Mouse (Mus musculus): ENCODE measurements at regions not wholly inside any gene's neighbourhood (a gene's known extent, or its start where the extent isn't known, plus 50 kb on each side); places are given as distances from the start of the nearest gene placed in this dataset.

DNA sequence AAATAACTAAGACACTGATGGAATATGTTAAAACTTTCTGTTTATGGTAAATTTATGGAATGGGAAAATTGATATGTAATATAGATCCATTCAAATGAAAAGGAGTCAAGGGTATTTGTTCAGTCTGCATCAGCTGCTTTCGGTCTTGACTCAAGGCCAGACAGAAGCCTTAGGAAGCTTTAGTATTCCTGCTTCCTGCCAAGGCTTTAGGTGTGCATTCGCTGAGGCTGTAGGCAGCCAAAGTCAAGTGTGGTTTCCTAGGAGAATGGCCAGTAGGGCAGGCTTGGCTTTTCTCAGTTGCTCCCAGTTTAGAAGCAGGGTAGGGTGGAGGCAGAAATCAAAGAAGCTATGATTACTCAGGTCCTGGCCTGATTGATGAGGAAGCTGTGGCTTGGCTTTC lies 217.2 kb upstream of the B430305J03Rik start:
- Histone ChIP-seq H3K4me3 (no peak overlapping the region), H3K4me1 (no peaks in the 10 kb centered on the region), H3K36me3 (no peaks in the 10 kb centered on the region), H3K27ac (no peak overlapping the region), H3K27me3 (ENCODE audit: low read depth, poor library complexity, severe bottlenecking) (no peaks in the 10 kb centered on the region), H3K9me3 (replicated peaks) (no peaks in the 10 kb centered on the region)
- 91% methylated on average over 2 of the region's 2 CpGs for WGBS
- no peak for DNase-seq (ENCODE audit: low spot score)

- no peak overlapping the region for H3K4me3 ChIP-seq
- H3K27ac ChIP-seq = no peak overlapping the region
- no peak for DNase-seq (ENCODE audit: low spot score)
- whole genome bisulfite sequencing = 84% methylated on average over 3 of the region's 3 CpGs
- H3K27me3 ChIP-seq (ENCODE audit: low read depth, poor library complexity, severe bottlenecking) = no peaks in the 10 kb centered on the region
- H3K9me3 ChIP-seq (replicated peaks) = no peaks in the 10 kb centered on the region
- no peaks in the 10 kb centered on the region for H3K4me1 ChIP-seq
- H3K36me3 ChIP-seq = no peaks in the 10 kb centered on the region
These were observed 214.5 kb upstream of the B430305J03Rik start for GRCm38 (mm10) chr3:61580252-61580651.

DNA sequence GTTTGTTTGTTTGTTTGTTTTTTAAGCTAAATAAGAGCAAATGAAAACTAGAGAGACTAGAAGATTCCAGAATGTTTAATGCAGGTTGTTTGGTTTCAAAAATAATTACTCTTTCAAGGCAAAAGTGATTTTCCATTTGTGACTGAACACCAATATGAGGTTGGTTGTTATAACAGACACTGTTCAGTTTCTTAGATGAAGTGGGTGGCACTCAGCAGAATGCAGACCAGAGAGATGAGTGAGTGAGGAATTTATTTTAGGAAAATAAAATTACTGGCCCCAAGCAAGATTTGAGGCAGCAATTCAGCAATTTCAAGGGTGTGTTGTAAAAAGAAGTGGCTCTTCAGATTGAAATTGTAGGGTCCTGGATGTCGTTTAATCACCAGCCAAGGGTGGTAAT lies 171.4 kb upstream of the B430305J03Rik start:
- Histone ChIP-seq H3K27me3 (ENCODE audit: low read depth, poor library complexity, severe bottlenecking) (no peaks in the 10 kb centered on the region), H3K4me3 (no peak overlapping the region), H3K4me1 (no peaks in the 10 kb centered on the region), H3K27ac (no peak overlapping the region), H3K9me3 (replicated peaks) (no peaks in the 10 kb centered on the region), H3K36me3 (no peaks in the 10 kb centered on the region)
- no peak for DNase-seq (ENCODE audit: low spot score)
- 53% methylated on average over 1 of the region's 1 CpGs for WGBS

DNA sequence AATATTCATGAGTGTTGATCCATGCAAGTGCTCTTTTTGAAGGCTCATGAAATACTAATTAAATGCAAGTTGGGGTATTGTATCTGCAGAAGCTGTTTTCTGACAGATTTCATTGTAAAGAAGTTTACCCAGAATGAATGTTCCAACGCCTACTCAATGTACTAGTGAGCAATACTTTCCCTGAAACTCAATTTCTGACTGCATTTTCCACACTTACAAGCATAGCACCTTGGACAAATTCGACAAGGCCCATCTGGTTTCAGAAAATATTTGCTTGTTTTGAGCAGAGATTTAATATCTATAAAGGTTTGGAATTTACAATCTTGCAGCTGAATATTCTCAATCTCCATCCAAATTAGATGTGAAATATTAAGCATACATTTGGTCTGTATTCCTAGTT lies 170.0 kb upstream of the B430305J03Rik start:
- no peaks in the 10 kb centered on the region for H3K4me1 ChIP-seq
- no peak overlapping the region for H3K4me3 ChIP-seq
- no peak overlapping the region for H3K27ac ChIP-seq
- no peak for DNase-seq (ENCODE audit: low spot score)
- H3K36me3 ChIP-seq = no peaks in the 10 kb centered on the region
- H3K9me3 ChIP-seq (replicated peaks) = no peaks in the 10 kb centered on the region
- 71% methylated on average over 2 of the region's 2 CpGs for WGBS
- H3K27me3 ChIP-seq (ENCODE audit: low read depth, poor library complexity, severe bottlenecking) = no peaks in the 10 kb centered on the region

GRCm38 (mm10) chr3:61503178-61503577 lies 137.4 kb upstream of the B430305J03Rik start:
- DNase-seq (ENCODE audit: low spot score) = no peak
- H3K9me3 ChIP-seq (replicated peaks) = no peaks in the 10 kb centered on the region
- no peak overlapping the region for H3K4me3 ChIP-seq
- no peaks in the 10 kb centered on the region for H3K36me3 ChIP-seq
- H3K27me3 ChIP-seq (ENCODE audit: low read depth, poor library complexity, severe bottlenecking) = no peaks in the 10 kb centered on the region
- H3K4me1 ChIP-seq = no peaks in the 10 kb centered on the region
- H3K27ac ChIP-seq = no peak overlapping the region

DNA sequence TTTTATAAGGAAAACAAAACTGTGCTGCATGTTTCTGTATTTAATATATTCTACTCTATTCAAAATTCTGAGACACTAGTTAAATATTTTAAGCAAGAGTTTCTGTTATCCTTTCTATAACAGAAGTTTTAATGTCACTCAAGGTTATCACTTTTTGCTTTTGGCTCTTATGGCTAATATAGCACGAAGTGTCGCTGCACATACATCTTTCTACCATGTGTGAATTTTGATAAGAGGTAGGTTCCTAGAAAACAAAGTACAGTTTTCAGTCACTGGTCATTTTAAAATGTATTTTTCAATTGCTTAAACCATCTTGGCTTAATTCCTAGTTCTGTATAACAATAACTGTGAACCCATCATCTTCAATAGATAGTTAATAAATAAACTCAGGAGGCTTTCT lies 129.1 kb upstream of the B430305J03Rik start:
- Histone ChIP-seq H3K4me3 (no peak overlapping the region), H3K27me3 (ENCODE audit: low read depth, poor library complexity, severe bottlenecking) (no peaks in the 10 kb centered on the region)

DNA sequence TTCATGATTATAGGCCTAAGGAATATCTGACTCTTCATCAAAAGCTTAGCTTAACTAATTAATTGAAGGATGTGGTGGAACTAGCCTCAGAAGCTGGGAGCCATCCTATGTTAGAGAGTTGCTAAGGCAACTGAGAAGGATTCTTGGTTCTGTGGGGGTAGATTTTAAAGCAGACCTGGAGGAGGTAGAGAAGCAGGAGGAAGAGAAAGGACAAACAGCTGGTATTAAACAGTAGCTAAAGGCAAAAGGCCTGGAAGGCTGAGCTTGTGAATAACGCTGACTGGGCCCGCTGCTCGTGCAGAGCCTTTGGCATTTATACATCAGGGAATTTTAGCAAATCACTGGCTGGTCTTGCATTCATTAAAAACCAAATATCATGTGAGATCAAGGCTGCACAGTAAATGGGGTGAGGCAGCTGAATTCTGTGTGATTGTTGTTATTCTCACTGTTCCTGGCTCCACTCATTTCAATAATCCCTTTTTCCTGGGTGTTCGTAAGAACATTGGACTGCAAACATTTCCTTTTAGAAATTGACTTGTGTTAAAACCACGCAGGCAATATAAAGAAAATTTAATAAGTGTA lies 121.1 kb upstream of the B430305J03Rik start:
- Histone ChIP-seq H3K4me3 (no peak overlapping the region), H3K27me3 (ENCODE audit: low read depth, poor library complexity, severe bottlenecking) (no peaks in the 10 kb centered on the region), H3K36me3 (no peaks in the 10 kb centered on the region), H3K9me3 (replicated peaks) (no peaks in the 10 kb centered on the region), H3K27ac (no peak overlapping the region), H3K4me1 (no peaks in the 10 kb centered on the region)
- WGBS = 91% methylated on average over 5 of the region's 5 CpGs
- no peak for DNase-seq (ENCODE audit: low spot score)

More for the DNA sequence above, 129.1 kb upstream of the B430305J03Rik start:
- Histone ChIP-seq H3K4me1 (no peaks in the 10 kb centered on the region), H3K27ac (no peak overlapping the region), H3K9me3 (replicated peaks) (no peaks in the 10 kb centered on the region), H3K36me3 (no peaks in the 10 kb centered on the region)
- 91% methylated on average over 2 of the region's 2 CpGs for WGBS
- DNase-seq (ENCODE audit: low spot score) = no peak

GRCm38 (mm10) chr3:61478861-61479584 lies 113.3 kb upstream of the B430305J03Rik start:
- DNase-seq (ENCODE audit: low spot score) = no peak
- Histone ChIP-seq H3K4me1 (no peaks in the 10 kb centered on the region), H3K4me3 (no peak overlapping the region), H3K27me3 (ENCODE audit: low read depth, poor library complexity, severe bottlenecking) (no peaks in the 10 kb centered on the region), H3K36me3 (no peaks in the 10 kb centered on the region), H3K27ac (no peak overlapping the region), H3K9me3 (replicated peaks) (no peaks in the 10 kb centered on the region)
- WGBS = 74% methylated on average over 3 of the region's 3 CpGs

DNA sequence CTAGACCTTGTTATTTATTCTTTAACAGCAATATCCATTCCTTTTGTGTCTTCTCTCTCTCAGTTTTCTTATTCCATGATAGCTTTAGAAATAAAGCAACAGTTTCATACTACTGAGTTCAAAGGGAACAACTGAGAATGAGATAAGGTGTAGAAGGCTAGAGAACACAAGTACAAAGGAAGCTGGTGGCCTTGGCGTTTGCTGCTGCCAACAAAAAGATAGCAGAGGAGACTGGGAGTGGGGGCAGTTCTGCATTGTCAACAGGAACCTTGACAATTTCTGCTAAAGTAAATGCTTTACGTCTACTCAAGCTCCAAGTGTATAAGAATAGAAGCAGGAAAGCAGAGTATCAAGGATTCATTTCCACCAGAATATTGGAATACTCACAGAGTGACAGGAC lies 109.3 kb upstream of the B430305J03Rik start:
- no peak overlapping the region for H3K27ac ChIP-seq
- WGBS = 74% methylated on average over 2 of the region's 2 CpGs
- H3K4me1 ChIP-seq = no peaks in the 10 kb centered on the region
- no peak overlapping the region for H3K4me3 ChIP-seq
- H3K36me3 ChIP-seq = no peaks in the 10 kb centered on the region
- DNase-seq (ENCODE audit: low spot score) = no peak
- H3K9me3 ChIP-seq (replicated peaks) = no peaks in the 10 kb centered on the region
- no peaks in the 10 kb centered on the region for H3K27me3 ChIP-seq (ENCODE audit: low read depth, poor library complexity, severe bottlenecking)

GRCm38 (mm10) chr3:61467158-61467557 lies 101.4 kb upstream of the B430305J03Rik start:
- Histone ChIP-seq H3K36me3 (no peaks in the 10 kb centered on the region), H3K4me3 (no peak overlapping the region), H3K27me3 (ENCODE audit: low read depth, poor library complexity, severe bottlenecking) (no peaks in the 10 kb centered on the region), H3K9me3 (replicated peaks) (no peaks in the 10 kb centered on the region), H3K27ac (no peak overlapping the region), H3K4me1 (no peaks in the 10 kb centered on the region)
- DNase-seq (ENCODE audit: low spot score) = peak; percentile 36
- 50% methylated on average over 3 of the region's 3 CpGs for WGBS

- no peak overlapping the region for H3K27ac ChIP-seq
- WGBS = 90% methylated on average over 2 of the region's 2 CpGs
- no peak for DNase-seq (ENCODE audit: low spot score)
- no peak overlapping the region for H3K4me3 ChIP-seq
- H3K4me1 ChIP-seq = no peaks in the 10 kb centered on the region
- H3K36me3 ChIP-seq = no peaks in the 10 kb centered on the region
- no peaks in the 10 kb centered on the region for H3K27me3 ChIP-seq (ENCODE audit: low read depth, poor library complexity, severe bottlenecking)
- H3K9me3 ChIP-seq (replicated peaks) = no peaks in the 10 kb centered on the region
These were observed 100.9 kb upstream of the B430305J03Rik start for GRCm38 (mm10) chr3:61466641-61467040.

GRCm38 (mm10) chr3:61460076-61460475 lies 94.3 kb upstream of the B430305J03Rik start:
- H3K36me3 ChIP-seq = no peaks in the 10 kb centered on the region
- no peak overlapping the region for H3K27ac ChIP-seq
- H3K4me3 ChIP-seq = no peak overlapping the region

GRCm38 (mm10) chr3:61456598-61456997 lies 90.8 kb upstream of the B430305J03Rik start:
- Histone ChIP-seq H3K27me3 (ENCODE audit: low read depth, poor library complexity, severe bottlenecking) (no peaks in the 10 kb centered on the region), H3K36me3 (no peaks in the 10 kb centered on the region), H3K27ac (no peak overlapping the region), H3K4me3 (no peak overlapping the region), H3K9me3 (replicated peaks) (no peaks in the 10 kb centered on the region), H3K4me1 (no peaks in the 10 kb centered on the region)
- 90% methylated on average over 2 of the region's 2 CpGs for WGBS
- no peak for DNase-seq (ENCODE audit: low spot score)

More at GRCm38 (mm10) chr3:61460076-61460475, 94.3 kb upstream of the B430305J03Rik start:
- DNase-seq (ENCODE audit: low spot score) = no peak
- Histone ChIP-seq H3K27me3 (ENCODE audit: low read depth, poor library complexity, severe bottlenecking) (no peaks in the 10 kb centered on the region), H3K4me1 (no peaks in the 10 kb centered on the region), H3K9me3 (replicated peaks) (no peaks in the 10 kb centered on the region)
